Mouse (Mus musculus): ENCODE data around the gene Arhgap8. TPM values are rescaled to one million over a fixed set of nuclear protein-coding genes. Genes with fewer than 3 reads are reported as not detected.

Gene Arhgap8
- total and polyA plus RNA-seq, 3 experiments, result 0.08 TPM; not detected in 2

DNA sequence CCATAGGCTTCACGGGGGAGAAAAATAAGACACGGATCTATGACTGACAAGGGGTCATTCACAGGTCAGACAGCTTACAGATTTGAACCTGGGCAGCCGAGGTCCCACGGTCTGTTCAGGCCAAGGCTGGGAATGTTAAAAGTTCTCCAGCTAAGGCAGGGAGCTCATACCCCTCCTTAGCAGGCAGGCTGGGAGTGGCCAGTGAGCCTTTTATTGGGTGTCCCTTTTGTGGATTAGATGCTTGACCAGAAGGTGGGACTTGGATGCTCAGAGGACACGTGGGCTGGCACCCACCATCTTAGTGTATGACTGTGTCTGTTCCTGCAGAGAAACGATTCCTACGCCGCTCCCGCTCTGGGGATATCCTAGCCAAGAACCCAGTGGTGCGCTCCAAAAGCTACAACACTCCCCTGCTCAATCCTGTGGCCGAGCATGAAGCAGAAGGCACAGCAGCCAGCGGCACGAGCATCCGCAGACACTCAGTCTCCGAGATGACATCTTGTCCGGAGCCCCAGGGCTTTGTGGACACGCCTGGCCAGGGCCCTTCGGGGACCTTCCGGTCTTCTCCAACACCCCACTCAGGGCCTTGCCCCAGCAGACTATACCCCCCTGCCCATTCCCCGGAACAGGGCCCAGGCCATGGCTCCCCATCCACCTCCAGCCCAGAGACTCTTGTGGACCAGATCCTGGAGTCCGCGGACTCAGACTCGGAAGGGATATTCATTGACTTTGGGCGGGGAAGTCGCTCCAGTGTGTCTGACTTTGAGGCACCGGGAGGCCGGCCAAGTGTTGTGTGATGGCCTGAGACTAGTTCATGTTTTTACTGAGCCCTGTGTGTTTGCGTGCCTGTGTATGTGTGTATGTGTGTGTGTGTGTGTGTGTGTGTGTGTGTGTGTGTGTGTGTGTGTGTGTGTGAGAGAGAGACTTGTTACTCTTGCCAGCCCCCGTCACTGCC, 17.2 kb upstream of the Arhgap8 start:
- no peak overlapping the region for H3K4me3 ChIP-seq (replicated peaks in 1 of 3; ENCODE audit: low read depth in 2 of 3, low read length in 2 of 3, poor library complexity in 1 of 3)
- in situ Hi-C loops (cut with MboI; ENCODE audit: low pct_ligation_motif_present, low pct_unique_long_range_greater_than_20kb, low sequenced_read_pairs), result loop anchor here (5.0 kb wide), 1 partner anchor 35 kb away; the partner anchor contains the start of gene Prr5

DNA sequence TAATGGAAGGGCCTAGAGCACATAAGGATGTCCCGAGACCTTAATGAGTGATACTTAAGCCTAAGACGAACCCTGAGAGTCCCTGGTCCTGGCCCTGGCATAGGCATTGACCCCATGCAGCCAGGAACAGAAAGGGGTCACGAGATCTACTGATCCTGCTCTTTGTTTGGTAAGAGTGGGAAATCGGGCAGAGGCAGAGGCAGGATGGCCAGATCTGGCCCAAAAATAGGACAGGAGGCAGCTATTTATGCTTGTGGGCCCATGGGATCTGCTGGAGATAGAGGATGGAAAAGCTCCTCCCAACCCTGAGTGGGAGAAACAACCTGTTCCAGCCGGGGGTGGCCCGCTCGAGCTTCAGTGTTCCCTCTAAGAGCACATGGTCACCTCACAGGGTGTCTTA, 15.9 kb upstream of the Arhgap8 start:
- no peaks in the 10 kb centered on the region for H3K27me3 ChIP-seq (replicated peaks)
- no peak overlapping the region for H3K4me3 ChIP-seq (replicated peaks in 1 of 3; ENCODE audit: low read depth in 2 of 3, low read length in 2 of 3, poor library complexity in 1 of 3)
- DNase-seq (ENCODE audit: extremely low read depth), result no peak
- in situ Hi-C loops (cut with MboI; ENCODE audit: low pct_ligation_motif_present, low pct_unique_long_range_greater_than_20kb, low sequenced_read_pairs) (loop anchor here (5.0 kb wide), 1 partner anchor 37 kb away; the partner anchor contains the start of gene Prr5), dilution Hi-C loops (cut with MboI; ENCODE audit: extremely low pct_ligation_motif_present, extremely low pct_unique_long_range_greater_than_20kb, low sequenced_read_pairs) (no loop called here)
- peaks cover 7 to 53% of the 10 kb centered on the region in 2 experiments for H3K4me1 ChIP-seq (ENCODE audit: control insufficient read depth in 1 of 2, insufficient read depth in 2 of 2)
- H3K9me3 ChIP-seq (replicated peaks; ENCODE audit: low read length), result peaks cover 6% of the 10 kb centered on the region
- H3K4me2 ChIP-seq (ENCODE audit: insufficient read depth, low read depth, poor library complexity, severe bottlenecking), result no peak overlapping the region
- TF ChIP-seq MAX (IDR thresholded peaks at IDR 0.05; ENCODE audit: low read length), result no peak
- TF ChIP-seq RCOR1 (conservative IDR thresholded peaks at IDR 0.05; ENCODE audit: low read depth, low read length), result no peak
- no peak for TF ChIP-seq ZC3H11A (IDR thresholded peaks at IDR 0.05; ENCODE audit: low read depth, low read length)
- no peak for TF ChIP-seq ELF1 (IDR thresholded peaks at IDR 0.05; ENCODE audit: low read depth, low read length)
- no peak for TF ChIP-seq TBP (conservative IDR thresholded peaks at IDR 0.05; ENCODE audit: low read depth, low read length)
- no peak for TF ChIP-seq EP300 (IDR thresholded peaks at IDR 0.05; ENCODE audit: low read length)
- no peak for TF ChIP-seq MAFK (IDR thresholded peaks at IDR 0.05; ENCODE audit: insufficient replicate concordance, low read length)
- TF ChIP-seq ZNF384 (IDR thresholded peaks at IDR 0.05; ENCODE audit: low read depth, low read length), result no peak
- H3K27ac ChIP-seq (ENCODE audit: insufficient read depth, low read depth), result no peak overlapping the region
- H3K79me2 ChIP-seq (replicated peaks; ENCODE audit: control insufficient read depth, extremely low read depth, insufficient read depth, poor library complexity, severe bottlenecking), result no peaks in the 10 kb centered on the region; the same call in 1 of the 2 replicates
- H3K9ac ChIP-seq (ENCODE audit: insufficient read depth, low read depth), result no peak overlapping the region
- H3K36me3 ChIP-seq (replicated peaks in 1 of 2; ENCODE audit: control insufficient read depth in 1 of 2, insufficient read depth in 1 of 2, low read length in 1 of 2), result peaks cover 38 to 56% of the 10 kb centered on the region in 2 experiments

More for the DNA sequence above, 17.2 kb upstream of the Arhgap8 start:
- no peaks in the 10 kb centered on the region for H3K9me3 ChIP-seq (replicated peaks; ENCODE audit: low read length)
- dilution Hi-C loops (cut with MboI; ENCODE audit: extremely low pct_ligation_motif_present, extremely low pct_unique_long_range_greater_than_20kb, low sequenced_read_pairs), result no loop called here
- H3K9ac ChIP-seq (ENCODE audit: insufficient read depth, low read depth), result no peak overlapping the region
- H3K36me3 ChIP-seq (replicated peaks in 1 of 2; ENCODE audit: control insufficient read depth in 1 of 2, insufficient read depth in 1 of 2, low read length in 1 of 2), result peaks cover 41 to 70% of the 10 kb centered on the region in 2 experiments
- H3K79me2 ChIP-seq (replicated peaks; ENCODE audit: control insufficient read depth, extremely low read depth, insufficient read depth, poor library complexity, severe bottlenecking), result no peaks in the 10 kb centered on the region; the same call in 1 of the 2 replicates
- TF ChIP-seq NRF1 (IDR thresholded peaks at IDR 0.05; ENCODE audit: low read depth, low read length) (no peak), BHLHE40 (IDR thresholded peaks at IDR 0.05; ENCODE audit: low read depth, low read length) (no peak)
- no peak for DNase-seq (ENCODE audit: extremely low read depth)
- H3K27ac ChIP-seq (ENCODE audit: insufficient read depth, low read depth), result no peak overlapping the region
- H3K4me2 ChIP-seq (ENCODE audit: insufficient read depth, low read depth, poor library complexity, severe bottlenecking), result no peak overlapping the region
- H3K4me1 ChIP-seq (ENCODE audit: control insufficient read depth in 1 of 2, insufficient read depth in 2 of 2), result peaks cover 7 to 55% of the 10 kb centered on the region in 2 experiments
- H3K27me3 ChIP-seq (replicated peaks), result no peaks in the 10 kb centered on the region

DNA sequence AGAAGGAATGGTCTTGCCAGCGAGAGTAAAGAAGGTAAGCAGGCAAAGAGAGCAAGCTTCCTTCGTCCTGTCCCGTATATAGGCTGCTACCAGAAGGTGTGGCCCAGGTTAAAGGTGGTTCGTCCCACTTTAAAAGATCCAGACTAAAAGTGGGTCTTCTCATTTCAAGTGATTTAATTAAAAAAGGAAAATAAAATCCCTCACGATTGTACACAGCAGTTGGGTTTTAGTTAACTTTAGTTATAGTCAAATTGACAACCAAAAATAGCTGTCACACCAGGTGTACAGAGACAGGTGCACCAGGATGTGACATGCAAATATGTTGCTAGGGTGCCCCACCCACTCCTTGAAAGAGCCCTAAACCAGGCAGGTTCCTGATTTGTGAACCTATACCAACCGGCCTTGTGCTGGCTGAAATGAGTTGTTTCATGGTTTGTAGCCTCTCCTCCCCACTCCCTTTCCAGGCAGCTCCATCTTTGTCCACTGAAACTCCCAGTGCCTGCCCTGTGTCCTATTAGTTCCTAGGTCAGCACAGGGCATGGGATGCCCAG, 14.4 kb upstream of the Arhgap8 start:
- Histone ChIP-seq H3K27ac (ENCODE audit: insufficient read depth, low read depth) (no peak overlapping the region), H3K4me1 (ENCODE audit: control insufficient read depth in 1 of 2, insufficient read depth in 2 of 2) (peaks cover 5 to 40% of the 10 kb centered on the region in 2 experiments), H3K9me3 (replicated peaks; ENCODE audit: low read length) (peaks cover 6% of the 10 kb centered on the region), H3K9ac (ENCODE audit: insufficient read depth, low read depth) (no peak overlapping the region), H3K79me2 (replicated peaks; ENCODE audit: control insufficient read depth, extremely low read depth, insufficient read depth, poor library complexity, severe bottlenecking) (no peaks in the 10 kb centered on the region; the same call in 1 of the 2 replicates), H3K4me3 (replicated peaks in 1 of 3; ENCODE audit: low read depth in 2 of 3, low read length in 2 of 3, poor library complexity in 1 of 3) (no peak overlapping the region), H3K4me2 (ENCODE audit: insufficient read depth, low read depth, poor library complexity, severe bottlenecking) (no peak overlapping the region), H3K27me3 (replicated peaks) (no peaks in the 10 kb centered on the region), H3K36me3 (replicated peaks in 1 of 2; ENCODE audit: control insufficient read depth in 1 of 2, insufficient read depth in 1 of 2, low read length in 1 of 2) (peaks cover 27 to 42% of the 10 kb centered on the region in 2 experiments)
- in situ Hi-C loops (cut with MboI; ENCODE audit: low pct_ligation_motif_present, low pct_unique_long_range_greater_than_20kb, low sequenced_read_pairs), result no loop called here
- dilution Hi-C loops (cut with MboI; ENCODE audit: extremely low pct_ligation_motif_present, extremely low pct_unique_long_range_greater_than_20kb, low sequenced_read_pairs), result no loop called here
- DNase-seq (ENCODE audit: extremely low read depth), result peak; percentile 56
- TF ChIP-seq UBTF (IDR thresholded peaks at IDR 0.05; ENCODE audit: low read depth, low read length), result no peak
- no peak for TF ChIP-seq NRF1 (IDR thresholded peaks at IDR 0.05; ENCODE audit: low read depth, low read length)
- TF ChIP-seq CHD1 (IDR thresholded peaks at IDR 0.05; ENCODE audit: low read depth, low read length), result no peak
- TF ChIP-seq ZNF384 (IDR thresholded peaks at IDR 0.05; ENCODE audit: low read depth, low read length), result no peak
- no peak for TF ChIP-seq USF1 (IDR thresholded peaks at IDR 0.05; ENCODE audit: low read depth, low read length)
- peak; percentile 32; the same call in 1 of the 2 replicates for TF ChIP-seq EP300 (IDR thresholded peaks at IDR 0.05; ENCODE audit: low read length)
- no peak for TF ChIP-seq RCOR1 (conservative IDR thresholded peaks at IDR 0.05; ENCODE audit: low read depth, low read length)
- no peak for TF ChIP-seq CHD2 (IDR thresholded peaks at IDR 0.05; ENCODE audit: low read length)
- 0 out of 2 replicates have a peak, but pooled peaks have one; percentile 21 for TF ChIP-seq TCF12 (IDR thresholded peaks at IDR 0.05; ENCODE audit: low read depth, low read length)
- TF ChIP-seq ZMIZ1 (IDR thresholded peaks at IDR 0.05; ENCODE audit: low read depth, low read length), result peak; percentile 0; the same call in 1 of the 2 replicates
- TF ChIP-seq RAD21 (IDR thresholded peaks at IDR 0.05; ENCODE audit: low read depth, low read length), result no peak
- no peak for TF ChIP-seq GABPA (IDR thresholded peaks at IDR 0.05; ENCODE audit: insufficient replicate concordance, low read depth, low read length)
- TF ChIP-seq MAX (IDR thresholded peaks at IDR 0.05; ENCODE audit: low read length), result no peak
- 0 out of 2 replicates have a peak, but pooled peaks have one; percentile 22 for TF ChIP-seq ELF1 (IDR thresholded peaks at IDR 0.05; ENCODE audit: low read depth, low read length)
- no peak for TF ChIP-seq JUND (conservative IDR thresholded peaks at IDR 0.05; ENCODE audit: low read depth, low read length)
- TF ChIP-seq CTCF (conservative IDR thresholded peaks at IDR 0.05 in 1 of 2, IDR thresholded peaks at IDR 0.05 in 1 of 2; ENCODE audit: low read depth in 2 of 2, low read length in 2 of 2), result no peak
- no peak for TF ChIP-seq ZC3H11A (IDR thresholded peaks at IDR 0.05; ENCODE audit: low read depth, low read length)
- no peak for TF ChIP-seq SMC3 (IDR thresholded peaks at IDR 0.05; ENCODE audit: low read depth, low read length)
